Mouse (Mus musculus): ENCODE data around the gene Nsf. TPM values are rescaled to one million over a fixed set of nuclear protein-coding genes. Genes with fewer than 3 reads are reported as not detected.
"Not testable (repeated sequence)": the region's sequence is repeated elsewhere in the genome, so short reads cannot be mapped to it uniquely, and the experiment has no call there.

The Nsf gene
- polyA plus RNA-seq, 1 experiment from 2014 or later = 55.1 TPM

DNA sequence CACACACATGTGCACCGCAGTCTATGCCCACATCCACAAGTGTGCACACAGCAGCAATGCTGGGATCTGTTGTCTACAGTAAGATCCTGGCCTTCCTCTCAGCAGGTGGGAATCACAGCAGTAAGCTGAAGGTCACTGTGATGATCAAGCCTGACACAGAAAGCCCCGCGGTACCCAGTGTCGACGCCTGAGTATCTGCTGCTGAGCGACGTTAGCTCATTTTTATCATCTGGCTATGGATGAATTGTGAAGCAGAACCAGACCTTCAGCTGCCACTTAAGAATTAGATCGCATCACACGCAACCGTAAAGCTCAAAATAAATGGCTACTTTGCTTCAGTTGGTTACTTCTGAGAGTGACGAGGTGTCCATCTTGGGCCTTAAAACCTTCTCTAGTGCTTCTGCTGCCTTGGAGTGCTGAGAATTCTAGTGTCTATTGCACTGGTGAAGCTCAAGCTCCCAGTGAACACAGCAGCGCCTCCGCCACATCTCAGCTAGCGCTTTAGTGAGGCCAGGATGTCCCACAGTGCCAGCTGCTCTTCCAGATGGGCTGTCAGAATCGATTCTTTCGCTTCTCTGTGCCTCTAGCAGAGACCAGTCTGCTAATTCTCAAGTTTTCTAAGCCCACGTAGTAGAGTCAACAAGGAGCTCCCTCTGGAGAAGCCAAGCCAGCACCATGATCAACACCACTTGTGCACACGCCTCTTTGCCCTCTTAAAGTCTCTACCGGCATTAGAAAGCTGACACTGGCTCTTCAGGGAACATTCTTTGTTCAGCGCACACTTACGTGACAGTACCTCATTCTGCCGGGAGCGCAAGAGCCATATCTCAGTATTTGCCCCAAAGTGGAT is 63.3 kb downstream of the Nsf start:
- Histone ChIP-seq H3K27me3 (ENCODE audit: control insufficient read depth, insufficient read depth, low read depth, low read length) (no peaks in the 10 kb centered on the region), H3K9me3 (ENCODE audit: control insufficient read depth, low read length) (no peaks in the 10 kb centered on the region), H3K36me3 (ENCODE audit: control insufficient read depth, insufficient read depth, low read length) (no peaks in the 10 kb centered on the region), H3K4me1 (replicated peaks; ENCODE audit: control insufficient read depth, insufficient read depth, low read length) (0 out of 2 replicates have a peak, but pooled peaks cover 3% of the 10 kb centered on the region), H3K4me2 (ENCODE audit: low read depth, low read length) (no peak overlapping the region), H3K9ac (ENCODE audit: low read length) (no peak overlapping the region), H3K27ac (ENCODE audit: low read length) (no peak overlapping the region), H3K4me3 (ENCODE audit: low read length) (no peak overlapping the region)
- WGBS = 75% methylated on average over 23 of the region's 23 CpGs
- ATAC-seq (ENCODE audit: low read depth) = no peak

DNA sequence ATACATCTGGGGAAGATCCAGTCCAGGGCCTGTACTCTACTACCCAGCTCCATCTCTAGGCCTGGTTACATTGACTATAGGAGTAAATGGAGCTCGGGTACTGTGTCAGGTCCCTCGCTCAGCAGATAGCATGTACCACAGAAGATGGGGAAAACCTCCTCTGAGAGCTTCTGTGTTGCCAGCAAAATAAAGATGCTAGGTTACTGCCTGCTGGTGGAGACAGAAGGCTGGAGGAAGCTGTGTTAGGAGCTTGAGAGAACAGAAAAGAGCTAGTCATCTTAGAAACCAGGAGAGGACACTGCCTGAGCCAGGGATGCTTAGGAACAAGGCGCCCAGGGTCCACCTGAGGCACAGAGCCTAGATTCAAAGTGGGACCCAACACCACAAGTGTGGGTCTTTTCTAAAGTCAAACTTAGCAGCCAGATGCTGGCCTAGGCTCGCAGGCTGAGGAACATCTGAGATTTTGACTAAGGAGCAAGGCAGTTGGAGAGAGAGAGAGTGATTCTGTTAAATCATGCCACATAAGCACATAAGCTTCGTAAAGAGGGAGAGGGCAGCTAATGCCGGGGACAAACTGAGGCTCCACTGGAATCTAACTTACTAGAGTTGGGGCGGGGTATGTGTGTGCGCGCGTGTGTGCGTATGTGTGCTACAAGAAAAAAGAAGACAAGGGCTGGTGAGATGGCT is 66.0 kb downstream of the Nsf start:
- no peaks in the 10 kb centered on the region for H3K27me3 ChIP-seq (ENCODE audit: control insufficient read depth, insufficient read depth, low read depth, low read length)
- no peaks in the 10 kb centered on the region for H3K9me3 ChIP-seq (ENCODE audit: control insufficient read depth, low read length)
- H3K4me3 ChIP-seq (ENCODE audit: low read length) = no peak overlapping the region
- no peak overlapping the region for H3K27ac ChIP-seq (ENCODE audit: low read length)
- ATAC-seq (ENCODE audit: low read depth) = no peak
- 0 out of 2 replicates have a peak, but pooled peaks cover 3% of the 10 kb centered on the region for H3K4me1 ChIP-seq (replicated peaks; ENCODE audit: control insufficient read depth, insufficient read depth, low read length)
- no peaks in the 10 kb centered on the region for H3K36me3 ChIP-seq (ENCODE audit: control insufficient read depth, insufficient read depth, low read length)
- H3K9ac ChIP-seq (ENCODE audit: low read length) = no peak overlapping the region
- H3K4me2 ChIP-seq (ENCODE audit: low read depth, low read length) = no peak overlapping the region
- WGBS = 94% methylated on average over 11 of the region's 11 CpGs

DNA sequence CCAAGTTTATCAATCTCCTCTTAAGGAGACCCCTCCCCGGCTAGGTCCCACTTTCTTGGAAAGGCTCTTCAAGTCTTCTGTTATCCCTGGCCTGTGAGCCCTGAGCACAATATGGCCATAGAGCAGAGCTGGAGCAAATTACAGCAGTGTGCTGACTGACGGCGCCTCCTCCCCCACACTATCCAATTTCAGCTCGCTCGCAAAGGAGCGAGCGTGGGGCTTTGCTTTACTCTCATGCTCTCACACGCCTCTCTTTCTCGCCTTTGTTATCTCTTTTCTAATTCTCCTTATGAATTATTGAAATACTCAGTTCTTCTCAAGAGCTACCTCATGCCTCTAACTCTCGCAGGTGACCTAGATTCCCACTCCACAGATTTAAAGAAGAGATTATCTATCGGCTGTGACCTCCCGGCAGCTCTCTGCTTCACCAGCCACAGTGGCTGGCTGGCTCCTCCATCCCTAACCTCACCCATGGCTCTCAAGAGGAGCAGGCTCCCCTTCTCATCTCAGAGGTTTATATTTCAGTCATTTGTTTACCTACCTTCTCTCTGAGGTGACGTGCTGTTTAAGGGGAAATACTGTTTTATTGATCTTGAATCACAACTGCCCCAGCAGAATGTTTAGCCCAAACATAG is 69.0 kb downstream of the Nsf start:
- Histone ChIP-seq H3K36me3 (ENCODE audit: control insufficient read depth, insufficient read depth, low read length) (0 out of 2 replicates have a peak, but pooled peaks cover 4% of the 10 kb centered on the region), H3K4me2 (ENCODE audit: low read depth, low read length) (no peak overlapping the region), H3K9ac (ENCODE audit: low read length) (no peak overlapping the region), H3K27ac (ENCODE audit: low read length) (no peak overlapping the region), H3K4me1 (replicated peaks; ENCODE audit: control insufficient read depth, insufficient read depth, low read length) (no peaks in the 10 kb centered on the region), H3K9me3 (ENCODE audit: control insufficient read depth, low read length) (no peaks in the 10 kb centered on the region), H3K27me3 (ENCODE audit: control insufficient read depth, insufficient read depth, low read depth, low read length) (no peaks in the 10 kb centered on the region), H3K4me3 (ENCODE audit: low read length) (no peak overlapping the region)
- WGBS = 15% methylated on average over 13 of the region's 13 CpGs
- no peak for ATAC-seq (ENCODE audit: low read depth)

DNA sequence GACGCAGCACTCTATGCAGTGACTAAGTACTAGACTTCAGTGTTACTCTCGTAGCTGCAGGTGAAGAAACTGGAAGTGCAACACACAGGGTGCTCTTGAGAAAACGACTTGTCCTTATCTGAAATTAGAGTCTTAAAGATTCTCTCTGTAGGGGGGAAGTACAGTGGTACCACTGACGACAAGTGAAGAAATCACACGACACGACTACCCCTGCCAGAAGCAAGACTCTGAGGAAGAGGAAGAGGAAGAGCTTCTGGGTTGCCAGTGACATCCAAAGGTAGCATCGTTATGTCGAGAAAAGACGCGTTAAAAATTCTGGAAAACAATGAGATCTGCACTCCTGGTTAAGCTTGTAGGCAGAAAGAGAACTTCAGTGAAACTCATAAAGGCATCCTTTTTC is 70.1 kb downstream of the Nsf start:
- Histone ChIP-seq H3K27me3 (ENCODE audit: control insufficient read depth, insufficient read depth, low read depth, low read length) (no peaks in the 10 kb centered on the region), H3K36me3 (ENCODE audit: control insufficient read depth, insufficient read depth, low read length) (0 out of 2 replicates have a peak, but pooled peaks cover 6% of the 10 kb centered on the region), H3K4me3 (ENCODE audit: low read length) (no peak overlapping the region), H3K4me2 (ENCODE audit: low read depth, low read length) (no peak overlapping the region), H3K27ac (ENCODE audit: low read length) (no peak overlapping the region), H3K9ac (ENCODE audit: low read length) (no peak overlapping the region), H3K9me3 (ENCODE audit: control insufficient read depth, low read length) (no peaks in the 10 kb centered on the region), H3K4me1 (replicated peaks; ENCODE audit: control insufficient read depth, insufficient read depth, low read length) (no peaks in the 10 kb centered on the region)
- WGBS = 82% methylated on average over 10 of the region's 10 CpGs
- no peak for ATAC-seq (ENCODE audit: low read depth)

DNA sequence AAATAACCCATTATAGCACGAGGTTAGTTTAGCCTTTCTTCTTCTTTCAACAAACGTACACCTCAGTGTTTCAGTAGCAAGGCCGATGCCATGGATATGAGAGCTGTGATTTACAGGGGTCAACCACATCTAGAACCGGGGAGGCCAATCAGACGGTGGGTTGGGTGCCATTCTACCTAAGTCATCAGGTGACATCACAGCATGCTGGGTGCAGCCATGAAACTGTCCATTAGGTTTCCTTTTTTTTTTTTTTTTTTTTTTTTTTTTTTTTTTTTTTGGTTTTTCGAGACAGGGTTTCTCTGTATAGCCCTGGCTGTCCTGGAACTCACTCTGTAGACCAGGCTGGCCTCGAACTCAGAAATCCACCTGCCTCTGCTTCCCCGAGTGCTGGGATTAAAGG is 74.4 kb downstream of the Nsf start:
- H3K27me3 ChIP-seq (ENCODE audit: control insufficient read depth, insufficient read depth, low read depth, low read length); H3K4me2 ChIP-seq (ENCODE audit: low read depth, low read length); H3K9me3 ChIP-seq (ENCODE audit: control insufficient read depth, low read length); ATAC-seq (ENCODE audit: low read depth); H3K9ac ChIP-seq (ENCODE audit: low read length); H3K4me3 ChIP-seq (ENCODE audit: low read length); H3K4me1 ChIP-seq (replicated peaks; ENCODE audit: control insufficient read depth, insufficient read depth, low read length); H3K27ac ChIP-seq (ENCODE audit: low read length): not testable (repeated sequence)
- 90% methylated on average over 7 of the region's 8 CpGs for WGBS
- peaks cover 14% of the 10 kb centered on the region for H3K36me3 ChIP-seq (ENCODE audit: control insufficient read depth, insufficient read depth, low read length)

DNA sequence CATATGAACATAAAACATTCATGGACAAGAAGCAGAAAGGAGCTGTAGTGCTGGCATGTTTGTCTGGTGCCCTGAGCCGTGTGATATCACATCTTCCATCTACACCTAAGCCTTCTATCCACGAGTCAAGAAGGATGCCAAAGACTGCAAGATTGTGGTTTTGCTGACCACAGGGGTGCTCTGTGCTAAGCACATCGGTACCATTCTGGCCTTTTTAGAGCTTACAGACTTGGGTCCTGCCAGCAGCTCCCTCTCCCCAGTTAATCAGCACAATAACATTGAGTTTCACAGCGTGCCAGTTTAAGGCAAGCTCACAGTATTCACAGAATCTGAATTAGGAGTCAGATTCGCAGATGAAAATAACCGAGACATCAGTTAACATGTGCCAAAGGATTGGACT is 75.4 kb downstream of the Nsf start:
- no peak overlapping the region for H3K27ac ChIP-seq (ENCODE audit: low read length)
- no peak overlapping the region for H3K4me2 ChIP-seq (ENCODE audit: low read depth, low read length)
- peaks cover 15% of the 10 kb centered on the region for H3K36me3 ChIP-seq (ENCODE audit: control insufficient read depth, insufficient read depth, low read length)
- WGBS = 81% methylated on average over 6 of the region's 6 CpGs
- no peaks in the 10 kb centered on the region for H3K9me3 ChIP-seq (ENCODE audit: control insufficient read depth, low read length)
- H3K4me1 ChIP-seq (replicated peaks; ENCODE audit: control insufficient read depth, insufficient read depth, low read length) = no peaks in the 10 kb centered on the region
- no peaks in the 10 kb centered on the region for H3K27me3 ChIP-seq (ENCODE audit: control insufficient read depth, insufficient read depth, low read depth, low read length)
- H3K4me3 ChIP-seq (ENCODE audit: low read length) = no peak overlapping the region
- no peak for ATAC-seq (ENCODE audit: low read depth)
- H3K9ac ChIP-seq (ENCODE audit: low read length) = no peak overlapping the region

DNA sequence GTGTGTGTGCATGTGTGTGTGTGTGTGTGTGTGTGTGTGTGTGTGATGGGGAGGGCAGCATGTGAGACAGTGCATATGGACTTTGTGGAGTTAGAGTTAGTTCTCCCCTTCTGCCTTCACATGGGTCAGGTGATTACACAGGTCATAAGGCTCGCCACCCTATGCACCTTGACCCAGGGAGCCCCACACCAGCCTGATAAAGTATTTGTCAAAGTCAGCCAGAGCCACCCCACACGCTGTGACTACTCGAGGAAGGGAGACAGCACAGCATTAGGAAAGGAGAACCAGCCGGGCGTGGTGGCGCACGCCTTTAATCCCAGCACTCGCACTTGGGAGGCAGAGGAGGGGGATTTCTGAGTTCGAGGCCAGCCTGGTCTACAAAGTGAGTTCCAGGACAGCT is 83.5 kb downstream of the Nsf start:
- no peak overlapping the region for H3K4me2 ChIP-seq (ENCODE audit: low read depth, low read length)
- no peak overlapping the region for H3K9ac ChIP-seq (ENCODE audit: low read length)
- no peak overlapping the region for H3K4me3 ChIP-seq (ENCODE audit: low read length)
- no peaks in the 10 kb centered on the region for H3K9me3 ChIP-seq (ENCODE audit: control insufficient read depth, low read length)
- no peak overlapping the region for H3K27ac ChIP-seq (ENCODE audit: low read length)
- H3K27me3 ChIP-seq (ENCODE audit: control insufficient read depth, insufficient read depth, low read depth, low read length) = no peaks in the 10 kb centered on the region
- no peak for ATAC-seq (ENCODE audit: low read depth)
- H3K36me3 ChIP-seq (ENCODE audit: control insufficient read depth, insufficient read depth, low read length) = peaks cover 12% of the 10 kb centered on the region
- no peaks in the 10 kb centered on the region for H3K4me1 ChIP-seq (replicated peaks; ENCODE audit: control insufficient read depth, insufficient read depth, low read length)
- WGBS = 87% methylated on average over 9 of the region's 9 CpGs

DNA sequence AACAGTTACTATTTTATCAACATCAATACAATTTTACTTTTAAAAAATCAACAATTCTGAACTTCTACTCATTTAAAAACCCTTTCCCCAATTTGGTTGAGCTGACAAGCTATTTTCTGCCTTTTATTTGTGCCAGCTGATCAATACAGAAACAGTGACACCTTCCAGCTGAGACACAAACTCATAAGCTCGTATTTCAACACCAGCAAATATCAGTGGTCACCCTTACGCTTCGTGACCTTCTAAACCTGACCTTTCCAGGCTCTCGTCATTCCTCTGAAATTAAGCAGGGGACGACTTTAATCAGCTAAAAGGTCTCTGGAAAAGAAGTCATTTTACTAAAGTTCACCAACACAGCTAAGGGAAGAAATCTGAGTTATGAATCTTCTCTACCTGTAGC is 86.2 kb downstream of the Nsf start:
- Histone ChIP-seq H3K9me3 (ENCODE audit: control insufficient read depth, low read length) (no peaks in the 10 kb centered on the region), H3K9ac (ENCODE audit: low read length) (no peak overlapping the region), H3K27me3 (ENCODE audit: control insufficient read depth, insufficient read depth, low read depth, low read length) (no peaks in the 10 kb centered on the region), H3K4me3 (ENCODE audit: low read length) (no peak overlapping the region), H3K36me3 (ENCODE audit: control insufficient read depth, insufficient read depth, low read length) (peaks cover under 1% of the 10 kb centered on the region; the same call in 1 of the 2 replicates), H3K27ac (ENCODE audit: low read length) (no peak overlapping the region), H3K4me1 (replicated peaks; ENCODE audit: control insufficient read depth, insufficient read depth, low read length) (no peaks in the 10 kb centered on the region), H3K4me2 (ENCODE audit: low read depth, low read length) (no peak overlapping the region)
- 52% methylated on average over 5 of the region's 5 CpGs for WGBS
- ATAC-seq (ENCODE audit: low read depth) = no peak

DNA sequence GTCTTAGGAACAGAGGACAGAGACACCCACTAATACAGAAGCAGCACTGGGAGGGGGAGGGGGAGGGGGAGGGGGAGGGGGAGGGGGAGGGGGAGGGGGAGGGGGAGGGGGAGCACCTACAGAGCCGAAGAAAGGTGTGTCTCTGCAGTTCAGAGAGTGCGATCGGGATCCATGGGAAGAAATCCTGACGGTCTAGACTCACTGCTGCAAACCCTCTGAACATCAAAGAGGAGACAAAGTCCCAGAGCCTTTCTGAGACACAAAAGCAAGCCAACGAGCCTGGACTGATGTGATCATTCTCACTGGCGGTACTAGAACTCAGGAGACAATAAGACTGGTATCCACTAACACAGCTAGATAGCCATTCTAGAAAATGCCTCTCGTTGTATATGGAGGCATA is 88.5 kb downstream of the Nsf start:
- WGBS = 76% methylated on average over 7 of the region's 7 CpGs
- H3K9ac ChIP-seq (ENCODE audit: low read length) = no peak overlapping the region
- no peak overlapping the region for H3K27ac ChIP-seq (ENCODE audit: low read length)
- no peaks in the 10 kb centered on the region for H3K4me1 ChIP-seq (replicated peaks; ENCODE audit: control insufficient read depth, insufficient read depth, low read length)
- H3K9me3 ChIP-seq (ENCODE audit: control insufficient read depth, low read length) = no peaks in the 10 kb centered on the region
- H3K36me3 ChIP-seq (ENCODE audit: control insufficient read depth, insufficient read depth, low read length) = peaks cover 4% of the 10 kb centered on the region; the same call in 1 of the 2 replicates
- ATAC-seq (ENCODE audit: low read depth) = no peak
- H3K27me3 ChIP-seq (ENCODE audit: control insufficient read depth, insufficient read depth, low read depth, low read length) = no peaks in the 10 kb centered on the region
- no peak overlapping the region for H3K4me3 ChIP-seq (ENCODE audit: low read length)
- H3K4me2 ChIP-seq (ENCODE audit: low read depth, low read length) = no peak overlapping the region

Data from lung, embryonic 16.5 days (tissue).